23 mouse cellular contexts compared by ENCODE assay signal in genomic region chr12:99649732-99650131, GRCm38 (mm10).
"Had no signal": no experiment of that assay in that cellular context is flagged by ENCODE, and none has a peak within 500 bp of the region (broad histone marks: within the 10 kb centered on the region; RNA-seq: fewer than 3 reads in every experiment).

No protein-coding gene starts in this region.

- H3K4me2 ChIP-seq: limb, embryonic 13.5 days; liver, embryonic 13.5 days; midbrain, embryonic 12.5 days; midbrain, embryonic 15.5 days; neural tube, embryonic 13.5 days had no signal

- H3K27me3 ChIP-seq: limb, embryonic 13.5 days; liver, embryonic 13.5 days; midbrain, embryonic 12.5 days; midbrain, embryonic 15.5 days; neural tube, embryonic 13.5 days had no signal

- H3K4me1 ChIP-seq: liver, embryonic 13.5 days; neural tube, embryonic 13.5 days had no signal

- DNase-seq: kidney, adult 2 months; kidney, postnatal 25 days; layer of hippocampus, adult 9-11 months; layer of hippocampus, postnatal 36 days; liver, embryonic 13.5 days; lung, adult 2 months; lung, postnatal 14 days; lung, postnatal 4 days; retina, postnatal 1 day; right cerebral cortex, postnatal 25 days; spleen, adult 18-20 months; thymus, adult 2 months; thymus, postnatal 14 days; thymus, postnatal 4 days had no signal

- H3K36me3 ChIP-seq: limb, embryonic 13.5 days; liver, embryonic 13.5 days; midbrain, embryonic 12.5 days; midbrain, embryonic 15.5 days; neural tube, embryonic 13.5 days had no signal

- H3K27ac ChIP-seq: kidney, postnatal 0 days; layer of hippocampus, adult 2 months; left cerebral cortex, adult 2 months; limb, embryonic 13.5 days; liver, embryonic 13.5 days; midbrain, embryonic 12.5 days; midbrain, embryonic 15.5 days; neural tube, embryonic 13.5 days; stomach, postnatal 0 days had no signal

- H3K4me3 ChIP-seq: layer of hippocampus, adult 2 months; left cerebral cortex, adult 2 months; limb, embryonic 13.5 days; liver, embryonic 13.5 days; midbrain, embryonic 12.5 days; midbrain, embryonic 15.5 days; myocyte; neural tube, embryonic 13.5 days had no signal

- ATAC-seq: midbrain, embryonic 15.5 days had no signal

- H3K9ac ChIP-seq: limb, embryonic 13.5 days; liver, embryonic 13.5 days; midbrain, embryonic 12.5 days; midbrain, embryonic 15.5 days; neural tube, embryonic 13.5 days had no signal
